Mouse (Mus musculus) embryo, embryonic 11 days (tissue): Measurements from ENCODE around the gene Hmgb1.

ENCODE experiments used
- DNase-seq: peaks from one replicate; pipeline ENCODE4 v3.0.0-alpha.2; 2015

The Hmgb1 gene

GRCm38 (mm10) chr5:149184104-149184843 is at the start of gene Hmgb1, which contains the start of gene Uspl1:
TSS of gene Hmgb1 (minus strand) at chr5:149184489.
TSS of gene Uspl1 (plus strand) at chr5:149184350.
- DNase-seq = peak; percentile 98

GRCm38 (mm10) chr5:149229619-149230339 is 45.5 kb upstream of the Hmgb1 start:
- DNase-seq = no peak

GRCm38 (mm10) chr5:149228700-149229618 is 44.7 kb upstream of the Hmgb1 start:
- peak; percentile 97 for DNase-seq

DNA sequence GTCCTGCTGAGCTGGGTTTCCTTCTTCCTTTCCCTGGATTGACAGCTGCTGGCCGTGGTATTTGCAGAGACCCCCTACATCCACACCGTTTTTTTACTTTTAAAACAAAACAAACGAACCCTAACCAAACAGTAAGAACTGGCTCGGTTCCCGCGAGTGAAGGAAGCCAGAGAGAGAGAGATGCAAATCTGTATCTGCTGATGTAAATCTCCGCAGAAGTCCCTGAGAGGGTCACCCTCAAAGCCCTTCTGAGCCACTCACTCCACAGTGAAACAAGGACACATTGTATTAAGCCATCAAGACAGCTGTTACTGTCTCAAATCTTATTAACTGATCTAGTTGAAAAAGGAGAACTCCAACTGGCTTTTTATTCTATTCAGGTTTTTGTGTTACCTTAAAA is 40.4 kb upstream of the Hmgb1 start:
- DNase-seq = peak; percentile 28

GRCm38 (mm10) chr5:149221355-149221754 is 37.1 kb upstream of the Hmgb1 start:
- no peak for DNase-seq

DNA sequence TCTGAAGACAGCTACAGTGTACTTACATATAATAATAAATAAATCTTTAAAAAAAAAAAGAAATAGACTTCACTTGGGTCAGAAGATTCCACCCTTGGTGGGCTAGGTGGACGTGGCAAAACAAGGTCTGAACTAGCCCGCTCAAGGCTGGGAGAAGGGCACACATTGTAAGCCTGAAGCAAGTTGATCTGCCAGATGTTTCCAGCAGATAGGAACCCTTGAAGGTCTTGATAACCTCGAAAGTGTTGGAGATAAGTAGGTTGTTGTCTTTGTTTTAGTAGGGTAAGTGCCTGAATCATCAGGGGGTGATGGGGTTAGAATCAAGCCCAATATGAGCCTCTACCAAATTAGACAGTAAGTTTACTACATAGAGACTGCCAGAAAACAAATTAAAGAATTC is 35.2 kb upstream of the Hmgb1 start:
- no peak for DNase-seq

GRCm38 (mm10) chr5:149217524-149218357 is 33.5 kb upstream of the Hmgb1 start:
- no peak for DNase-seq

DNA sequence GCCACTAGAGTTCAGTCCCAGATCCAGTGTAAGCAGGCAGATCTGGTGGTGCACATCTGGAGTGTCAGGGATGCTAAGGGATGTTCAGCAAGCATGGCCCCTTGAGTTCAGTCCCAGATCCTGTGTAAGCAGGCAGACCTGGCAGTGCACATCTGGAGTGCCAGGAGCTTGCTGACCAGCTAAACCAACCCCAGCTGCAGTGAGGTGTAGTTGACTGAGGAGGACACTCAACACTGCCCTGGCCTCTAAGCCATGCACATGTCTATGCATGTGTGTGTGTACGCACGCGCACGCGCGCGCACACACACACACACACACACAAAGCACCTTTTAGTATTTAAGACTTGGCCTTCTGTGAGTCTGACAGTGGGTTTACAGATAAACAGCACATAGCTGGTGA is 31.3 kb upstream of the Hmgb1 start:
- DNase-seq = no peak

DNA sequence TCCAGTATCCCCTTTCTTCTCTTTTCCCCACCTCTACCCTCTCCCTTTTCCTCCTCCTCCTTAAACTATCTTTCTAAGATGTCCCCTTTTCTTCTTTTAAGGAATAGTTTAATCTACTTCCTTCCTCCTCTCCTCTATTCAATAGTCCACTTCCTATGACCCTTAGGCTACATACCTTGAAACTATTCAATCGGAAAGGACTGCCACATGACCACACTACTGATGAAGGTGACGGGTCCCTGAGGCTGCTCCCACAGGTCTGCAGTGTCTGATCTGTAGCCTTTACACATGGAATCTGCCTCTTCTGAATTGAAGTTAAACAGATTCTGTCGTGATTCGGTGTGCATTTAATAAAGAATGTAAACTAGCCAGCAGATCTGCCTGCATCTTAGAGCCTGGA is 28.5 kb upstream of the Hmgb1 start:
- DNase-seq = no peak

DNA sequence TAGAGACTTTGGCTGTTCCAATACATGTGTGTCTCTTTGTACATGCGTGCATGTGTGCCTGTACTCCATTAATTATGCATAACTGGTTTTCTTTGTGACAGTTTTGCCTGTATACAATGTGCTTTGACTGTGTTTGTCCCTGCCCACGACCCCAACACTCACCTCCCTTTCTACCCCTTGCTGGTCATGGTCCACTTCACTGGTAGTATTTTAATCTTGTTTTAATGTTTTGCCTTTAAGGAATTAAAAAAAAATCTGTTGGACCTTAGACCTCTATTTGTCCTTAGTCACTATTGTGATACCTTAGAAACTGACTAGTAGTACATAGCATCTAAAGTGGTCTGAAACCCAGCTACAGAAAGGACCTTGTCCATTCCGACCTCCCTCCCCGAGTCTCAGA is 26.8 kb upstream of the Hmgb1 start:
- no peak for DNase-seq

- DNase-seq = peak; percentile 74
Observed at GRCm38 (mm10) chr5:149209328-149209727, 25.0 kb upstream of the Hmgb1 start.

DNA sequence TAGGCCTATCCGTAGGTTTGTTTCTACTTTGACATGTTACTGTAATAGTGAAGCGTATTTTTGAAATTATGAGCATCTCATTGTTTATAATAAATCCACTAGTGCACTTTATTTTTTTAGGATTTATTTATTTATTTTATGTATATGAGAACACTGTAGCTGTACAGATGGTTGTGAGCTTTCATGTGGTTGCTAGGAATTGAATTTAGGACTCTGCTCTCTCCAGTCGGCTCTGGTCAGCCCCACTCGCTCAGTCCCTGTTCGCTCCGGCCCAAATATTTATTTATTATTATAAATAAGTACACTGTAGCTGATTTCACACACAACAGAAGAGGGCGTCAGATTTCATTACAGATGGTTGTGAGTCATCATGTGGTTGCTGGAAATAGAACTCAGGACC is 24.5 kb upstream of the Hmgb1 start:
- no peak for DNase-seq

DNA sequence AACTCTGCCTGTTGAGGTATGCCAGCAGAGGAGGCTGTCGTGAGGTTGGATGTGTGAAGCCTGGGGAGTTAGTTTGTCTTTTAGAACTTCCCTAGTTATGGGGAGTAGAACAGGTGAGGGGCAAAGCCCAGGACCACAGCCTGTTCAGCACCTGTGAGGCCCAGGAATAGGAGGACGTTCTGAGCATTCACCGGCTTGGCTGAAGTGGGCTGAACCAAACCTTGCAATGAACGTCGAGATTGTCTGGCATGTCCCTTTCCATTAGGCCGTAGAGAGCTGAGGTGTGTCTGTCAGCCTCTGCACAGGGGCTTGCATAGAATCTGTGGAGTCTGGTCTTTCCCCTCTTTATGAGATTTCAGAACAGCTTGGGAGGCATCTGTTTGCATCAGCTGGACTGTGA is 23.4 kb upstream of the Hmgb1 start:
- DNase-seq = no peak

GRCm38 (mm10) chr5:149206286-149206685 is 22.0 kb upstream of the Hmgb1 start:
- no peak for DNase-seq

- no peak for DNase-seq
Observed at GRCm38 (mm10) chr5:149205265-149205664, 21.0 kb upstream of the Hmgb1 start.

GRCm38 (mm10) chr5:149204822-149205221 is 20.5 kb upstream of the Hmgb1 start:
- DNase-seq = no peak

DNA sequence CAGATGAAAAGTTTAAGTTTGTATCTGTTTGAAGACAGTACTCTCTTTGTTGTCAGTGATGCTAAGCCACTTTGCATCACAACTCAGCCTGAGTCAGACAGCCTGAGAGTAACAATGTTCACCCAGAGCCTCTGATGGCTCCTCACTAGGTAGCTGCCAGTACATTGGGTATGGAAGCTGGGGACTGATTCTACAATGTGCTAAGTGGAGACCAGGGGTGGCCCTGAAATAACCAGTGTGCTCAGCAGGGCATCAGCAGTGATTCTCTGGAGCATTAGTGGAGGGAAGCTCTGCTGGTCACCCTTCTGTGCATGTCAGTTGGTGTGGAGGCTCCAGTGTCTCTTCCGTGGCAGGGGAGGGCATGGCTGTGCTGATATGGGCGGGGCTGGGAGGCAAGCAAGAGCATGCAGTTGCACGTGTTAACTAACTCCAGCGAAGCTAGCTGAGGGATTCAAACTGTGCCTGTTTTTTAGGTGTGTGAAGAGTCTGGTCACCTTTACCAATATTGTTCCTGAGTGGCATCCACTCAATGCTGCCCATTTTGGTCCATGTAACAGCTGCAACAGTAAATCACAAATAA is 19.6 kb upstream of the Hmgb1 start:
- no peak for DNase-seq

- no peak for DNase-seq
Observed at GRCm38 (mm10) chr5:149202941-149203340, 18.7 kb upstream of the Hmgb1 start.

GRCm38 (mm10) chr5:149198782-149199181 is 14.5 kb upstream of the Hmgb1 start:
- DNase-seq = no peak

GRCm38 (mm10) chr5:149196611-149197010 is 12.3 kb upstream of the Hmgb1 start:
- peak; percentile 42 for DNase-seq

DNA sequence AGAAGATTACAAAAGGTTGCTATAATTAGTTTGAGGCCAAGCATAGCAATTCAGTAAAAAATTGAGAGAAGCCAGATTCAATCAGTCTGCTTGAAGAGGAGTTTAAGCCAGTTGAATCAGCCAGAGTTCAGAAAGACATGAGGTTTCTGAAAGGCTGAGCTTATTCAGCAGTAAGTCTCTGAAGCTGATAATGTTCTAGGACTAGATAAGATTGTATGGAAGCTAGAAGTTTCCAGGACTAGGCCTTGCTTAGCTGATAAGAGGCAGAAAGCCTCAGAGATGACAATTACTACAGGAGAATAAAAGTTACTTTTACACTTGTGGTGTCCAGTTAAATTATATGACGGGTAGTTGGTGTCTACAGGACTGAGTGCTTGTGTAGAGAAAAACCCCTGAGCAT is 5.9 kb upstream of the Hmgb1 start:
- no peak for DNase-seq

DNA sequence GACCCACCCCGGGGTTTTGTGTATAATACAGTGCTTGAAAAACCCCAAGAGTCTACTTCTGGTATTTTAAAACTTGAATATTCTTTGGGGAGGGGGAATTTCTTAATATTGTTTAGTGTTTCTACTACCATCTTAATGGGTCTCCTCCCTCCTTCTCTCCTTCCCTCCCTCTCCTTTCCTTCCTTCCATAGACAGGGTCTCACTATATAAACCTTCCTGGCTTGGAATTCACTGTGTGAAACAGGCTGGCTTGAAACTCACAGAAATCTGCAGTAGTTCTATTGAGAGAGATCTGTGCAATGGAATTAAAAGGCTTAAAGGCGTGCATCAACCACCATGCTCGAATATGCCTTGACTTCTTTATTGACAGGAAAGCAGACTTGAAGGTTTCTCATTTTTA is 1.5 kb upstream of the Hmgb1 start:
- DNase-seq = no peak
